19 mouse cellular contexts compared by ENCODE assay signal in the genomic region with DNA sequence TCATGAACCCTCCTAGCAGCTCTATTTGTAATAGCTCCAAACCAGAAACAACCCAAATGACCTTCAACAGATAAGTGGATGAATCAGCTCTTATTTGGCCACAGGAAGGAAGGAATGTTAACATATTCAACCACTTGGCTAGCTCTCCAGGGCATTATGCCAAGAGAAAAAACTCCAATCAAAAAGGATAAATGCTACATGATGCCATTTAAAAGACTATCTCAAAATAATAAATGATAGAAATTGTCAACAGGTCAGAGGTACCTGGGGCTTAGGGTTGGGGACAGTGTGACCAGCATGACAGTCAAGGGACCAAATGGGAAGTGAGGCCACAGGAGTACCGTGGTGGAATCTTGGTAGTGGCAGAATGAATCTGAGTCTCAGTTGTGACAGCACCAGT. TPM values are rescaled to one million over a fixed set of nuclear protein-coding genes. Genes with fewer than 3 reads are reported as not detected.
DNase-seq lines count a peak whose midpoint lies in the region; ATAC-seq and TF ChIP-seq lines count a peak whose summit lies in the region.
"Had no signal": no experiment of that assay in that cellular context is flagged by ENCODE, and none has a peak within 500 bp of the region (broad histone marks: within the 10 kb centered on the region; RNA-seq: fewer than 3 reads in every experiment).

No protein-coding gene starts in this region.

- TF ChIP-seq CTCF in Patski (IDR thresholded peaks at IDR 0.05): no peak

- no peak overlapping the region for H3K9ac ChIP-seq in kidney, embryonic 15.5 days
- H3K9ac ChIP-seq: forebrain, embryonic 13.5 days; hindbrain, embryonic 13.5 days; limb, embryonic 13.5 days; midbrain, embryonic 12.5 days; neural tube, embryonic 13.5 days had no signal

- H3K4me3 ChIP-seq in kidney, embryonic 15.5 days (replicated peaks): no peak overlapping the region
- H3K4me3 ChIP-seq: embryonic facial prominence, embryonic 10.5 days; forebrain, embryonic 13.5 days; hindbrain, embryonic 13.5 days; limb, embryonic 13.5 days; midbrain, embryonic 12.5 days; neural tube, embryonic 13.5 days had no signal

- no peaks in the 10 kb centered on the region for H3K4me1 ChIP-seq in kidney, embryonic 15.5 days
- H3K4me1 ChIP-seq: embryonic facial prominence, embryonic 10.5 days; forebrain, embryonic 13.5 days; hindbrain, embryonic 13.5 days; limb, embryonic 13.5 days; midbrain, embryonic 12.5 days; neural tube, embryonic 13.5 days had no signal

- peak; percentile 34 for DNase-seq in kidney, adult 9 months
- DNase-seq in lung, postnatal 10 days: peak; percentile 41
- DNase-seq in lung, postnatal 14 days: no peak
- peak; percentile 49 for DNase-seq in Patski (ENCODE audit: low read depth, low spot score)
- peak; percentile 39 for DNase-seq in lung, postnatal 36 days
- no peak for DNase-seq in frontal cortex, adult 2 months (ENCODE audit: extremely low spot score in 1 of 2, low spot score in 1 of 2)
- DNase-seq: cerebellum, postnatal 25 days; heart, adult 11 months; kidney, postnatal 10 days; thymus, postnatal 36 days had no signal

- no peak overlapping the region for H3K27ac ChIP-seq in kidney, embryonic 15.5 days
- H3K27ac ChIP-seq: embryonic facial prominence, embryonic 10.5 days; forebrain, embryonic 13.5 days; hindbrain, embryonic 13.5 days; limb, embryonic 13.5 days; macrophage; midbrain, embryonic 12.5 days; neural tube, embryonic 13.5 days; stomach, postnatal 0 days had no signal

- no peaks in the 10 kb centered on the region for H3K9me3 ChIP-seq in kidney, embryonic 15.5 days (replicated peaks)
- H3K9me3 ChIP-seq: embryonic facial prominence, embryonic 10.5 days; forebrain, embryonic 13.5 days; hindbrain, embryonic 13.5 days; limb, embryonic 13.5 days; midbrain, embryonic 12.5 days; neural tube, embryonic 13.5 days had no signal

- no peak overlapping the region for H3K4me2 ChIP-seq in kidney, embryonic 15.5 days
- H3K4me2 ChIP-seq: forebrain, embryonic 13.5 days; hindbrain, embryonic 13.5 days; limb, embryonic 13.5 days; midbrain, embryonic 12.5 days; neural tube, embryonic 13.5 days had no signal

- in situ Hi-C loops in Patski (cut with MboI; ENCODE audit: low pct_unique_long_range_greater_than_20kb): no loop called here

- 79% methylated on average over 1 of the region's 1 CpGs for WGBS in kidney, embryonic 15.5 days

- H3K36me3 ChIP-seq in kidney, embryonic 15.5 days: no peaks in the 10 kb centered on the region
- H3K36me3 ChIP-seq: embryonic facial prominence, embryonic 10.5 days; hindbrain, embryonic 13.5 days; limb, embryonic 13.5 days; midbrain, embryonic 12.5 days; neural tube, embryonic 13.5 days had no signal

- H3K27me3 ChIP-seq in kidney, embryonic 15.5 days: no peaks in the 10 kb centered on the region
- H3K27me3 ChIP-seq in Patski: no peaks in the 10 kb centered on the region
- H3K27me3 ChIP-seq: forebrain, embryonic 13.5 days; hindbrain, embryonic 13.5 days; limb, embryonic 13.5 days; midbrain, embryonic 12.5 days; neural tube, embryonic 13.5 days had no signal

- POLR2A ChIA-PET in Patski (lab: Charles Lee): interaction anchor here (1.5 kb wide), 1 partner anchor 35 kb away, joined by 5 read pairs; a partner anchor contains a TSS

- no peak for ATAC-seq in kidney, embryonic 15.5 days (replicated peaks; ENCODE audit: low FRiP score)
- ATAC-seq in Patski: peak; percentile 85
- ATAC-seq: forebrain, embryonic 13.5 days had no signal

- CTCF ChIA-PET in Patski (lab: Charles Lee): interaction anchor here (1.0 to 2.5 kb wide), 4 partner anchors 16 to 136 kb away, joined by 3 to 8 read pairs (median 3); no protein-coding TSS in a partner anchor

RNA-seq across cellular contexts. Expression of a gene that starts 34.8 kb away (rescaled TPM):
- 19.9 and 21.2 TPM in 2 replicates for polyA plus RNA-seq in kidney, embryonic 15.5 days (2015; fragmentation: Nextera tagmentation; extraction: Ambion mirVana)
- polyA plus RNA-seq in Patski (2021): 18.7 TPM
- polyA plus RNA-seq in frontal cortex, adult 2 months (2012; rRNA removed): 61.6 and 67.3 TPM in 2 replicates

Comparison
In these comparisons a context has a peak if more than half of its experiments do, and no peak if none do; other contexts are left out.
1. DNase-seq: peak in kidney, adult 9 months (single experiment), lung, postnatal 10 days (single experiment), Patski (single experiment) and lung, postnatal 36 days (single experiment); none in lung, postnatal 14 days (single experiment) and frontal cortex, adult 2 months (0 of 2).